Mouse (Mus musculus): ENCODE results near the gene Ebf1. TPM values are rescaled to one million over a fixed set of nuclear protein-coding genes. Genes with fewer than 3 reads are reported as not detected.

Gene Ebf1
- polyA plus RNA-seq, 1 experiment from 2014 or later, result 10.0 TPM

DNA sequence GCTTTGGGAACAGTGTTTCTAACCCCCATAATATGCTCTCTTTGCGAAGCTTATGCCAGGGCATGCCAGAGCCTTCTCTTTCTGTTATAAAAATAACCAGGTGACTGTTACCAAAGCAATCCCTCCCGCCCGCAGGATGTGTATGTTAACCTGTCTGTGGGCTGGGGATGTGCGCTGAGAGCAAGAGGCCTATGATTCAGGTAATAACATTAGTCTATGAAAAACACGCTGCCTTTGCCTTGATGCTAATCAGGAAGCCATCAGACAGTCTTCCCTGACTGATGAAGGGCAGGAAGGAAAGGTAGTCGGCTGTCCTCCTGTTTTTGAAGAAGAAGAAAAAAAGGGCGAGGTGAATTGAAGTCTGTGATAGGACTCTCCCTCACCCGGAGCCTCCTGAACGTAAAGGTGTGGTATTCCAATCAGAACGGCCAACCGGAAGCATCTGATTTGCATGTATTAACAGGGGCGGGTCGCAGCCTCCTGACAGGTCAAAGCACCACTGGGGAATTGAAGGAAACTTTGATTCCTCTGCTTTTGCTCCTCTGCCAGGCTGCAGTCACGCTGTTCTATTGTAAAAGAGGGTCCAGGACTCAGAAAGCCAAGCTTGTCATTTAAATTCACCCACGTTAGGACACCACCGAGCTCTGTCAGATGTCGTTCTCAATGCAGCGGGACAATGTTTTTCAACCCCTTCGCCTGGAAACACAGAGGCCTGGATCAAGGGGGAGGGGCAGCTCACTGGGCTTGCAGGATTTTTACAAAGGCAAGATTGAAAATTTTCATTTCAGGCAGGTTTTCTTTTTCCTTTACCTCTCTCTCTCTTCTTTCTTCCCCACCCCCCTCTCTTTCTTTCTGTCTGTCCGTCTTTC is 144.2 kb downstream of the Ebf1 start:
- Histone ChIP-seq H3K4me1 (replicated peaks; ENCODE audit: control insufficient read depth, insufficient read depth, low read length) (no peaks in the 10 kb centered on the region), H3K4me2 (ENCODE audit: low read length) (peak overlapping the region; percentile 34), H3K27ac (ENCODE audit: low read depth) (no peak overlapping the region), H3K9ac (ENCODE audit: low read length) (no peak overlapping the region), H3K9me3 (ENCODE audit: control insufficient read depth, low read length) (no peaks in the 10 kb centered on the region), H3K27me3 (replicated peaks; ENCODE audit: control insufficient read depth, insufficient read depth, low read length) (no peaks in the 10 kb centered on the region), H3K4me3 (ENCODE audit: low read depth, low read length) (no peak overlapping the region), H3K36me3 (ENCODE audit: control insufficient read depth, insufficient read depth, low read length) (no peaks in the 10 kb centered on the region)
- no peak for ATAC-seq (replicated peaks; ENCODE audit: low FRiP score, low TSS enrichment, low read depth)
- no peak for DNase-seq (ENCODE audit: low spot score)
- 15% methylated on average over 20 of the region's 20 CpGs for WGBS

DNA sequence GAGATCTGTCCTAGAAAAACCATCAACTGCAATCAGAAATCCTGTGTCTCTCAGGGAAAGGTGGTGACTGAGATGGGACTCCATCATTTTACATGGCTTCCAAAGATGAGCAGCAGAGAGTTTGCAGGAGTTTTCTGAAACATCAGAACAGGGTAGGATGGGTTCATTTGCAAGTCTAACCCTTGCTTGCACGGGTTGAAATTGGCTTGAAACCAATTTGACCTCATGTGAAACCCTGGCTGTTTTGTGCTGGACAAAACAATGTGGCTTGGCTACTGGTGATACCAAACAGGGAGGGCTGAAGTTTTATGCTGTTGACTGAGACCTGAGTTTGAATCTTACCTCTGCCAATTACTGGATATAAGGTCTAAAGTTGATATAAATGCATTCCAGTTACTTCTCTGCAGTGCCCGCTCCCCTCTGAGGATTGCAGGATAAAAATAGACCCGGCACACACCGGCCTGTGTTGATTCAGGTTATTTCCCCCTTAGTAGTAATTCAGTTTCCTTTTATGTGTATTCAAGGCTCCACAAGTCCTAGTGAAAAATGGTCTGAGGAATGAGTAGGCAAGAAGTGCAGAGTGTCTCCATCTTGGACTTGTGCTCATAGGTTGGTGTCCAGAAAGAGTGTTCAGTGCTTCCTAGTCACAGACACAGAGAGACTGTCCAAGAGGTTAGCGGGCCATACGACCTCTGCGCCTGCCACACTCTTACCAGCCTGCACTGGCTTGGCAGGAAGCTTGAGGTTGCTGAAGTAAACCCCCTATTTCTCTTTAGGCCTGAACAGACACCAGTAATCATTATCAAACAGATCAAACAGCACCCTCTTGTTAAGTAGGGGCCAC is 147.1 kb downstream of the Ebf1 start:
- ATAC-seq (replicated peaks; ENCODE audit: low FRiP score, low TSS enrichment, low read depth) (no peak), DNase-seq (ENCODE audit: low spot score) (no peak)
- Histone ChIP-seq H3K27me3 (replicated peaks; ENCODE audit: control insufficient read depth, insufficient read depth, low read length) (no peaks in the 10 kb centered on the region), H3K4me2 (ENCODE audit: low read length) (no peak overlapping the region), H3K36me3 (ENCODE audit: control insufficient read depth, insufficient read depth, low read length) (no peaks in the 10 kb centered on the region), H3K4me3 (ENCODE audit: low read depth, low read length) (no peak overlapping the region), H3K4me1 (replicated peaks; ENCODE audit: control insufficient read depth, insufficient read depth, low read length) (no peaks in the 10 kb centered on the region), H3K9me3 (ENCODE audit: control insufficient read depth, low read length) (no peaks in the 10 kb centered on the region), H3K27ac (ENCODE audit: low read depth) (no peak overlapping the region), H3K9ac (ENCODE audit: low read length) (no peak overlapping the region)
- 72% methylated on average over 7 of the region's 7 CpGs for WGBS

DNA sequence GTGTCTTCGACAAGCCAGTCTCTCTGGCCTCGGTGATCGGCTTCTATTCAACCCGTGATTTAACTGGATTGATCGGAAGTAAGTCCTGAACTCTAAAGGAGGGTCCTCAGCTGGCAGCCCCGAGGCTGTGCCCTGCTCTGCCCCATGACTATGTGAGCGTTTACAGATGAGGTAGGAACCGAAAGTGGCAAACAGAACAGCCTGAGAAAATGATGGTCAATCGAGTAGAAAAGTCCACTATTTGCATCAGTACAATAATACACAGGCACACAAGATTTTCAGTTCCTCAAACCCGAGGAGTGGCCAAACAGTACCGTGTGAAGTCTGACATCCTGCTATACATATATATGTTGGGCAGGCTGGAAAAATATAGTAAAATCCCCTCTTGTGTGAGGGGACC is 147.9 kb downstream of the Ebf1 start:
- Histone ChIP-seq H3K36me3 (ENCODE audit: control insufficient read depth, insufficient read depth, low read length) (no peaks in the 10 kb centered on the region), H3K9ac (ENCODE audit: low read length) (no peak overlapping the region), H3K27me3 (replicated peaks; ENCODE audit: control insufficient read depth, insufficient read depth, low read length) (no peaks in the 10 kb centered on the region), H3K4me1 (replicated peaks; ENCODE audit: control insufficient read depth, insufficient read depth, low read length) (no peaks in the 10 kb centered on the region), H3K27ac (ENCODE audit: low read depth) (no peak overlapping the region), H3K9me3 (ENCODE audit: control insufficient read depth, low read length) (no peaks in the 10 kb centered on the region), H3K4me3 (ENCODE audit: low read depth, low read length) (no peak overlapping the region), H3K4me2 (ENCODE audit: low read length) (no peak overlapping the region)
- no peak for DNase-seq (ENCODE audit: low spot score)
- no peak for ATAC-seq (replicated peaks; ENCODE audit: low FRiP score, low TSS enrichment, low read depth)
- 81% methylated on average over 11 of the region's 11 CpGs for WGBS

DNA sequence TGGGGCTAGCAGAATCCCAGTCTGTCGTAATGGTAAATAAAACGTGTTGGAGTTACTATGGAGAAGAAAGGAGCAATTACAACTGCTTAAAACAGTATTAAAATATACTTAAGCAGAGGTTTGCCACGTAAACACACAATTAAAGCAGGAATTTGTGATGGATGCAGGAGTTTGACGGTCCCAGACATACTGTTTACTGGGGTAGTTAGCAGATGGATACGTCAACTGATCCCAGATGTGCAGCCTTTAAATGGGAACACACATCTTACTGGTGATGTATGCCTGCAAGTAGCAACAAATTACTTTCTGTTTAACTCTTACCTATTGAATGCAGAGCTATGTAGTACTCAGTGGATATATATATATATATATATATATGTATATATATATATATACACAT is 149.1 kb downstream of the Ebf1 start:
- H3K27me3 ChIP-seq (replicated peaks; ENCODE audit: control insufficient read depth, insufficient read depth, low read length), result no peaks in the 10 kb centered on the region
- DNase-seq (ENCODE audit: low spot score) (no peak), ATAC-seq (replicated peaks; ENCODE audit: low FRiP score, low TSS enrichment, low read depth) (no peak)
- 39% methylated on average over 5 of the region's 5 CpGs for WGBS
- no peak overlapping the region for H3K4me2 ChIP-seq (ENCODE audit: low read length)
- H3K36me3 ChIP-seq (ENCODE audit: control insufficient read depth, insufficient read depth, low read length), result no peaks in the 10 kb centered on the region
- no peak overlapping the region for H3K9ac ChIP-seq (ENCODE audit: low read length)
- H3K4me3 ChIP-seq (ENCODE audit: low read depth, low read length), result no peak overlapping the region
- no peaks in the 10 kb centered on the region for H3K4me1 ChIP-seq (replicated peaks; ENCODE audit: control insufficient read depth, insufficient read depth, low read length)
- H3K27ac ChIP-seq (ENCODE audit: low read depth), result no peak overlapping the region
- no peaks in the 10 kb centered on the region for H3K9me3 ChIP-seq (ENCODE audit: control insufficient read depth, low read length)

DNA sequence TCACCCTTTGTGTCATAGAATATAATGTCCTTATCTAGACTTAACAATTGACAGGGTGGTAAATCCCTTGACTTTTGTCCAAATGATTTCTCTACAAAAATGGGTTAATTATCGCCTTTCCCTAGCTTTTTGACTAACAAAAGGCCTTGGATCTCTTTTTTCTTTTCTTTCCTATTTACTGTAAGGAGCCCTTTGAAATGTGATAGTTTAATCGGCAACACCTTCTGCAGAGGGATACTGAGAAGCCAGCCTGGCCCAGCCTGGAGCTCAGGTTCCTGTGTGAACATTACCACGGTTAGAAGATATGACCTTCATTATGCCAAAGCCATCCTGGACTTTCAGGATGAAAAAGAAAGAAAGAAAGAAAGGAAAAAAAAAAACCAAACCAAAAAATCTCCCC is 150.2 kb downstream of the Ebf1 start:
- no peak overlapping the region for H3K4me2 ChIP-seq (ENCODE audit: low read length)
- no peaks in the 10 kb centered on the region for H3K4me1 ChIP-seq (replicated peaks; ENCODE audit: control insufficient read depth, insufficient read depth, low read length)
- H3K9me3 ChIP-seq (ENCODE audit: control insufficient read depth, low read length), result no peaks in the 10 kb centered on the region
- 21% methylated on average over 3 of the region's 3 CpGs for WGBS
- no peak overlapping the region for H3K4me3 ChIP-seq (ENCODE audit: low read depth, low read length)
- no peak overlapping the region for H3K27ac ChIP-seq (ENCODE audit: low read depth)
- H3K27me3 ChIP-seq (replicated peaks; ENCODE audit: control insufficient read depth, insufficient read depth, low read length), result no peaks in the 10 kb centered on the region
- H3K9ac ChIP-seq (ENCODE audit: low read length), result no peak overlapping the region
- H3K36me3 ChIP-seq (ENCODE audit: control insufficient read depth, insufficient read depth, low read length), result no peaks in the 10 kb centered on the region
- DNase-seq (ENCODE audit: low spot score), result no peak
- no peak for ATAC-seq (replicated peaks; ENCODE audit: low FRiP score, low TSS enrichment, low read depth)

DNA sequence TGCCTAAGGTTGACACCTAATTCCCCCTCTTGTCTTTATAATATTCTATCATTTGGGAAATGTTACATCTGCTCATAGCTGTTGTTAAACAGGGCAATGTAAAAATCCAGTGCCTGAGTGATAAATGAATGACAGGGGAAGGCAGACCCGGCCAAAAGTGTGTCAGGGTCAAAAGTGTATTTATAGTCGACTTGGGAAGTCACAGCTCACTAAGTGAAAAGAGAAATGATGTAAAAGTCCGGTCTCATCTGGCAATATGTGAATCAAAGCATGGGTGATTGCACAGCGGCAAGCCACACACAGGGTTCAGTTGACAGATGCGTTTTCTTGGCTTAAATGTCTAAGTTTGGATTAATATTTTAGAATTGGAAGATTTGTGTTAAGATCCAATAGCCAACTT is 151.2 kb downstream of the Ebf1 start:
- H3K27me3 ChIP-seq (replicated peaks; ENCODE audit: control insufficient read depth, insufficient read depth, low read length), result no peaks in the 10 kb centered on the region
- H3K4me3 ChIP-seq (ENCODE audit: low read depth, low read length), result no peak overlapping the region
- WGBS, result 59% methylated on average over 5 of the region's 5 CpGs
- DNase-seq (ENCODE audit: low spot score) (no peak), ATAC-seq (replicated peaks; ENCODE audit: low FRiP score, low TSS enrichment, low read depth) (no peak)
- H3K9me3 ChIP-seq (ENCODE audit: control insufficient read depth, low read length), result no peaks in the 10 kb centered on the region
- H3K4me1 ChIP-seq (replicated peaks; ENCODE audit: control insufficient read depth, insufficient read depth, low read length), result no peaks in the 10 kb centered on the region
- H3K4me2 ChIP-seq (ENCODE audit: low read length), result no peak overlapping the region
- H3K36me3 ChIP-seq (ENCODE audit: control insufficient read depth, insufficient read depth, low read length), result no peaks in the 10 kb centered on the region
- no peak overlapping the region for H3K27ac ChIP-seq (ENCODE audit: low read depth)
- H3K9ac ChIP-seq (ENCODE audit: low read length), result no peak overlapping the region

DNA sequence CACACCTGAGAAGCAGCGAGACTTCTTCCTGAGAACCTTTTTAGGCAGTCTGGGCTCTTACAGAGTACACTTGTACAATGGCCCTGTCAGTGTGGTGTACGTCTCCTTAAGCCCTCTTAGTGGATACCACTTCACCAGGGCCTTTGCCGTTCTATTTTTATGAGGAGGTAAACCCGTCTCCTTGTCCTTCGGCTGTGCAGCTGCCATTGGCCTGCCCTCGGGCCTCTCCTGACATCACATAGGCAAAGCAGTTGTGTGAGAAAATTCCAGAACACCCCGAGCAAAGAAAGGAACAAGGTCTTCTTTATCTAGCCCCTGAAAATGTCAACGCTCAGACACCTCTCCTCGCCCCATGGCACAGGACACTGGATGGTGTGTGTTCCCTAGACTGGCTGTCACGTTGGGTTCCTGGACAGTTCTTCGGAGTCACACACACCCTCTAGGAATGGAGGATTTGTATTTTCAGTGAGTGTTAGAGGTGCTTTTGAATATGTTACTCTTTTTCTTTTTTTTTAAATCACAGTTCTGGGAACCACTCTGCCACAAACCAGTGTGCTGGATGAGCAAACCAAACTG is 154.0 kb downstream of the Ebf1 start:
- H3K4me1 ChIP-seq (replicated peaks; ENCODE audit: control insufficient read depth, insufficient read depth, low read length), result no peaks in the 10 kb centered on the region
- no peak overlapping the region for H3K27ac ChIP-seq (ENCODE audit: low read depth)
- WGBS, result 72% methylated on average over 11 of the region's 11 CpGs
- H3K4me2 ChIP-seq (ENCODE audit: low read length), result no peak overlapping the region
- H3K9ac ChIP-seq (ENCODE audit: low read length), result no peak overlapping the region
- ATAC-seq (replicated peaks; ENCODE audit: low FRiP score, low TSS enrichment, low read depth), result no peak
- no peak for DNase-seq (ENCODE audit: low spot score)
- no peak overlapping the region for H3K4me3 ChIP-seq (ENCODE audit: low read depth, low read length)
- no peaks in the 10 kb centered on the region for H3K27me3 ChIP-seq (replicated peaks; ENCODE audit: control insufficient read depth, insufficient read depth, low read length)
- H3K36me3 ChIP-seq (ENCODE audit: control insufficient read depth, insufficient read depth, low read length), result no peaks in the 10 kb centered on the region
- no peaks in the 10 kb centered on the region for H3K9me3 ChIP-seq (ENCODE audit: control insufficient read depth, low read length)

DNA sequence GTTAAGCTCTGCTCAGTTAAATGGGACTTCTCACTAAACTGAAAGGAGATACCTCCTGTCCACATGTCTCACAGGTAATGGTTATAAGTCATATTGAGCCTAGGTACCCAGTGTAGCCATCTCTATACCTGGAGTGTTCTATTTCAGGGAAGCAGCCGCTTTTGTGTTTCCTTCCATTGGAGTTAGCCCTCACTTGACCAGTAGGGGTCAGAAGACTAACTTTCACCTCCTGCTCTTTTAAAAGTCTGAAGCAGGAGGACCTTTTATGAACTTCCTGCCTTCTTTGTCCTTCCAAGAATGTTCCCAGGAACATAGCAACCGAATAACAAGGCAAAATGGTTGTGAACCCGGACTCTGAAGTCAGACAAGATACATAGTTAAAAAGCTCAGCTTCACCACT is 157.3 kb downstream of the Ebf1 start:
- Histone ChIP-seq H3K9me3 (ENCODE audit: control insufficient read depth, low read length) (no peaks in the 10 kb centered on the region), H3K4me3 (ENCODE audit: low read depth, low read length) (no peak overlapping the region), H3K27me3 (replicated peaks; ENCODE audit: control insufficient read depth, insufficient read depth, low read length) (no peaks in the 10 kb centered on the region), H3K36me3 (ENCODE audit: control insufficient read depth, insufficient read depth, low read length) (no peaks in the 10 kb centered on the region), H3K27ac (ENCODE audit: low read depth) (no peak overlapping the region), H3K9ac (ENCODE audit: low read length) (no peak overlapping the region), H3K4me1 (replicated peaks; ENCODE audit: control insufficient read depth, insufficient read depth, low read length) (no peaks in the 10 kb centered on the region), H3K4me2 (ENCODE audit: low read length) (no peak overlapping the region)
- no peak for ATAC-seq (replicated peaks; ENCODE audit: low FRiP score, low TSS enrichment, low read depth)
- 70% methylated on average over 3 of the region's 3 CpGs for whole genome bisulfite sequencing
- DNase-seq (ENCODE audit: low spot score), result no peak
